Mouse (Mus musculus): ENCODE results near the gene Opcml. TPM values are rescaled to one million over a fixed set of nuclear protein-coding genes. Genes with fewer than 3 reads are reported as not detected.

Gene Opcml
- polyA plus RNA-seq, 1 experiment from 2014 or later = 1.6 TPM

GRCm38 (mm10) chr9:28452509-28452908 is 661.9 kb downstream of the Opcml start:
- no peaks in the 10 kb centered on the region for H3K36me3 ChIP-seq (ENCODE audit: control insufficient read depth, insufficient read depth, low read length)

DNA sequence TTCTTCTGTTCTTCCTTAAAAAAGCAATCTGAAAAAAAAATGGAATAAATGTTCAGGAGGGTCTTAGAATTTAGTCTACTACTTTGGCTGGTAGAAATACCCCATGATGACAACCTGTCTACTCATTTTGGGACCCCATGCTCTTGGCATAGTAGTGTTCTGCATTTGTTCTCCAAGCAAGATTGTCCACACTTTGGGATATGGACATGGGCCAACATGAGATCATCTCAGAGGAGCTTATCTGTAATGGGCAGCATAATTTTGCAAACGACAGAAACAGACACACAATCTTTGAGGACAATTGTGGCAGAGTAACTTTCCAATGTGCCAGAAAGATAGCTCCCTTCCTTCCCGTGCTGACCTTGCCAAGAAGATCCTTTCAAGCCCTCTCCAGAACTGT is 662.5 kb downstream of the Opcml start:
- no peak overlapping the region for H3K27ac ChIP-seq (ENCODE audit: low read depth, low read length)
- no peaks in the 10 kb centered on the region for H3K9me3 ChIP-seq (ENCODE audit: control insufficient read depth, low read length)
- no peak overlapping the region for H3K4me2 ChIP-seq
- no peak for DNase-seq (ENCODE audit: low spot score)
- H3K36me3 ChIP-seq (ENCODE audit: control insufficient read depth, insufficient read depth, low read length) = no peaks in the 10 kb centered on the region
- ATAC-seq (replicated peaks; ENCODE audit: low FRiP score) = no peak
- H3K4me1 ChIP-seq (replicated peaks; ENCODE audit: control insufficient read depth, insufficient read depth, low read length) = no peaks in the 10 kb centered on the region
- H3K9ac ChIP-seq (ENCODE audit: low read depth, low read length) = no peak overlapping the region
- no peaks in the 10 kb centered on the region for H3K27me3 ChIP-seq (replicated peaks; ENCODE audit: control insufficient read depth, insufficient read depth, low read length)
- WGBS = 54% methylated on average over 2 of the region's 2 CpGs
- no peak overlapping the region for H3K4me3 ChIP-seq (ENCODE audit: low read depth, low read length)

More at GRCm38 (mm10) chr9:28452509-28452908, 661.9 kb downstream of the Opcml start:
- Histone ChIP-seq H3K27ac (ENCODE audit: low read depth, low read length) (no peak overlapping the region), H3K27me3 (replicated peaks; ENCODE audit: control insufficient read depth, insufficient read depth, low read length) (no peaks in the 10 kb centered on the region), H3K4me1 (replicated peaks; ENCODE audit: control insufficient read depth, insufficient read depth, low read length) (no peaks in the 10 kb centered on the region), H3K4me3 (ENCODE audit: low read depth, low read length) (no peak overlapping the region), H3K4me2 (no peak overlapping the region), H3K9ac (ENCODE audit: low read depth, low read length) (no peak overlapping the region), H3K9me3 (ENCODE audit: control insufficient read depth, low read length) (no peaks in the 10 kb centered on the region)
- ATAC-seq (replicated peaks; ENCODE audit: low FRiP score) (no peak), DNase-seq (ENCODE audit: low spot score) (no peak)
- 68% methylated on average over 2 of the region's 2 CpGs for WGBS

- no peak for DNase-seq (ENCODE audit: low spot score)
- WGBS = 66% methylated on average over 7 of the region's 7 CpGs
Measured at GRCm38 (mm10) chr9:28457982-28458770, 667.6 kb downstream of the Opcml start.

GRCm38 (mm10) chr9:28463622-28464021 is 673.0 kb downstream of the Opcml start:
- Histone ChIP-seq H3K4me2 (no peak overlapping the region), H3K9me3 (ENCODE audit: control insufficient read depth, low read length) (no peaks in the 10 kb centered on the region), H3K9ac (ENCODE audit: low read depth, low read length) (no peak overlapping the region), H3K4me3 (ENCODE audit: low read depth, low read length) (no peak overlapping the region), H3K4me1 (replicated peaks; ENCODE audit: control insufficient read depth, insufficient read depth, low read length) (no peaks in the 10 kb centered on the region), H3K27ac (ENCODE audit: low read depth, low read length) (no peak overlapping the region), H3K36me3 (ENCODE audit: control insufficient read depth, insufficient read depth, low read length) (no peaks in the 10 kb centered on the region), H3K27me3 (replicated peaks; ENCODE audit: control insufficient read depth, insufficient read depth, low read length) (no peaks in the 10 kb centered on the region)
- ATAC-seq (replicated peaks; ENCODE audit: low FRiP score) (no peak), DNase-seq (ENCODE audit: low spot score) (no peak)
- 46% methylated on average over 6 of the region's 6 CpGs for WGBS

More at GRCm38 (mm10) chr9:28457982-28458770, 667.6 kb downstream of the Opcml start:
- no peaks in the 10 kb centered on the region for H3K4me1 ChIP-seq (replicated peaks; ENCODE audit: control insufficient read depth, insufficient read depth, low read length)
- no peaks in the 10 kb centered on the region for H3K27me3 ChIP-seq (replicated peaks; ENCODE audit: control insufficient read depth, insufficient read depth, low read length)
- H3K4me3 ChIP-seq (ENCODE audit: low read depth, low read length) = no peak overlapping the region
- no peaks in the 10 kb centered on the region for H3K9me3 ChIP-seq (ENCODE audit: control insufficient read depth, low read length)
- H3K36me3 ChIP-seq (ENCODE audit: control insufficient read depth, insufficient read depth, low read length) = no peaks in the 10 kb centered on the region
- H3K9ac ChIP-seq (ENCODE audit: low read depth, low read length) = no peak overlapping the region
- H3K4me2 ChIP-seq = no peak overlapping the region
- no peak overlapping the region for H3K27ac ChIP-seq (ENCODE audit: low read depth, low read length)
- ATAC-seq (replicated peaks; ENCODE audit: low FRiP score) = no peak

GRCm38 (mm10) chr9:28469419-28469818 is 678.8 kb downstream of the Opcml start:
- no peak for DNase-seq (ENCODE audit: low spot score)
- H3K36me3 ChIP-seq (ENCODE audit: control insufficient read depth, insufficient read depth, low read length) = no peaks in the 10 kb centered on the region
- no peak overlapping the region for H3K4me3 ChIP-seq (ENCODE audit: low read depth, low read length)
- H3K9ac ChIP-seq (ENCODE audit: low read depth, low read length) = no peak overlapping the region
- H3K9me3 ChIP-seq (ENCODE audit: control insufficient read depth, low read length) = no peaks in the 10 kb centered on the region
- 74% methylated on average over 6 of the region's 6 CpGs for WGBS
- no peaks in the 10 kb centered on the region for H3K4me1 ChIP-seq (replicated peaks; ENCODE audit: control insufficient read depth, insufficient read depth, low read length)
- no peak overlapping the region for H3K27ac ChIP-seq (ENCODE audit: low read depth, low read length)
- no peak for ATAC-seq (replicated peaks; ENCODE audit: low FRiP score)
- no peak overlapping the region for H3K4me2 ChIP-seq
- no peaks in the 10 kb centered on the region for H3K27me3 ChIP-seq (replicated peaks; ENCODE audit: control insufficient read depth, insufficient read depth, low read length)

GRCm38 (mm10) chr9:28471501-28471900 is 680.9 kb downstream of the Opcml start:
- Histone ChIP-seq H3K36me3 (ENCODE audit: control insufficient read depth, insufficient read depth, low read length) (no peaks in the 10 kb centered on the region), H3K9me3 (ENCODE audit: control insufficient read depth, low read length) (no peaks in the 10 kb centered on the region), H3K27me3 (replicated peaks; ENCODE audit: control insufficient read depth, insufficient read depth, low read length) (no peaks in the 10 kb centered on the region), H3K4me1 (replicated peaks; ENCODE audit: control insufficient read depth, insufficient read depth, low read length) (no peaks in the 10 kb centered on the region), H3K27ac (ENCODE audit: low read depth, low read length) (no peak overlapping the region; the same call in 1 of the 2 replicates), H3K4me3 (ENCODE audit: low read depth, low read length) (no peak overlapping the region), H3K4me2 (no peak overlapping the region), H3K9ac (ENCODE audit: low read depth, low read length) (no peak overlapping the region)
- ATAC-seq (replicated peaks; ENCODE audit: low FRiP score) = no peak
- DNase-seq (ENCODE audit: low spot score) = no peak
- WGBS = 43% methylated on average over 4 of the region's 4 CpGs

DNA sequence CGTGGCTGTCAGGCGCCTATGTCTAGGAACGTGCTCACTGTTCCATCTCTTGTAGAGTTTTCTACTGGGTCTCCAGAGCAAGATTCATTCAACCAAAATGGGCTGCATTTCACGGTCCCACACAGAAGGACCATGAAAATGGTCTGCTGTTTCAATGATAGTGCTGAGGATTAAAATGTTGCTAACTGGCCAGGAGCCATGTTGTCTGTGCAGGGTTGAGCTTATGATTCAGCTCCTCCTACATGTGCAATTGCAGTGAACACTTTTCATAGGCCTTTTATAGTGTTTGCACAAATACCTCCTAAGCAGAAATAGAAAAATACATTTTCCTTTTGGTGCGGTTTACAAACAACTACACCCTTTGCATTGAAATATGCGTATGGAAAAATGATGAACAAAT is 684.0 kb downstream of the Opcml start:
- ATAC-seq (replicated peaks; ENCODE audit: low FRiP score) = no peak
- H3K36me3 ChIP-seq (ENCODE audit: control insufficient read depth, insufficient read depth, low read length) = no peaks in the 10 kb centered on the region

DNA sequence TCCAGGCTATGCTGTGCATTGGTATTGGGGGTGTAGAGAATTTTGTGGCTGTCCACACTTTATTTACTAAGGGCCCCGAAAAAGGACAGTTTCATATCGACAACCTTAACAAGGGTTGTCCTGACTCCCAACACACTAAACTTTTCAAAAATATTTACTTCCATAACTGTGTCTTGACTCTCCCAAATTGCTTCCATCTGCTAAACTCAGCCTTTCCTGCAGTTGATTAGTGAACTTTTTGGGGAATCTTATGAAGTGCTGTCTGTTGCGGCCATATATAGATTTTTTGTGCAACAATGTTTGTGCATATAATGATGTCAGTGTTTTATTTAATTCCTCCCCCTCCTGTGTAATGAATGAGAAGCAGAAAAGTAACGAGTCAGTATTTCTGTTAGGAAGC is 690.7 kb downstream of the Opcml start:
- H3K4me2 ChIP-seq = no peak overlapping the region
- 75% methylated on average over 4 of the region's 4 CpGs for WGBS
- H3K4me3 ChIP-seq (ENCODE audit: low read depth, low read length) = no peak overlapping the region
- ATAC-seq (replicated peaks; ENCODE audit: low FRiP score) (no peak), DNase-seq (ENCODE audit: low spot score) (no peak)
- H3K9me3 ChIP-seq (ENCODE audit: control insufficient read depth, low read length) = no peaks in the 10 kb centered on the region
- no peaks in the 10 kb centered on the region for H3K27me3 ChIP-seq (replicated peaks; ENCODE audit: control insufficient read depth, insufficient read depth, low read length)
- H3K4me1 ChIP-seq (replicated peaks; ENCODE audit: control insufficient read depth, insufficient read depth, low read length) = no peaks in the 10 kb centered on the region
- no peaks in the 10 kb centered on the region for H3K36me3 ChIP-seq (ENCODE audit: control insufficient read depth, insufficient read depth, low read length)
- H3K9ac ChIP-seq (ENCODE audit: low read depth, low read length) = no peak overlapping the region
- H3K27ac ChIP-seq (ENCODE audit: low read depth, low read length) = no peak overlapping the region

More for the DNA sequence above, 684.0 kb downstream of the Opcml start:
- no peaks in the 10 kb centered on the region for H3K9me3 ChIP-seq (ENCODE audit: control insufficient read depth, low read length)
- H3K4me1 ChIP-seq (replicated peaks; ENCODE audit: control insufficient read depth, insufficient read depth, low read length) = no peaks in the 10 kb centered on the region
- no peak overlapping the region for H3K4me2 ChIP-seq
- H3K4me3 ChIP-seq (ENCODE audit: low read depth, low read length) = no peak overlapping the region
- H3K27ac ChIP-seq (ENCODE audit: low read depth, low read length) = no peak overlapping the region
- DNase-seq (ENCODE audit: low spot score) = no peak
- H3K9ac ChIP-seq (ENCODE audit: low read depth, low read length) = no peak overlapping the region
- WGBS = 91% methylated on average over 6 of the region's 6 CpGs
- H3K27me3 ChIP-seq (replicated peaks; ENCODE audit: control insufficient read depth, insufficient read depth, low read length) = no peaks in the 10 kb centered on the region

DNA sequence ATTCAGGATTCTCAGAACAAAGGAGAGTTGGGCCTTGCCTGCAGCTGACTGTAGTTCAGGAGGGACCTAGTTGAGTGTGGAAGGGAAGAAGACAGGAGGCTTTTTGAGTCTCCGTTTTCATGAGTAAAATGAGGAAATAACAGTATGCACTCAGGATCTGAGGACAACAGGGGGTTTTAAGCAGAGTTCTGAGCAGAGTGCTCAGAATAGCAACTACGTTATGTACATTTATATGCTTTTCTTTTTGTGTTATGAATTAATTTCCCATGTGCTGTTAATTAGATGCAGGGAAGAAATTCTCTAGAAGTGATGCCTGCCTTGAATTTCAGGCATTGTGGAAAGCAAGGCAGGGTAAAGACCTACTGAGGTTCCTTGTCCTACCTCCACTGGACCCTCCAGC is 697.9 kb downstream of the Opcml start:
- Histone ChIP-seq H3K4me2 (no peak overlapping the region), H3K27ac (ENCODE audit: low read depth, low read length) (no peak overlapping the region), H3K4me3 (ENCODE audit: low read depth, low read length) (no peak overlapping the region), H3K9ac (ENCODE audit: low read depth, low read length) (no peak overlapping the region), H3K4me1 (replicated peaks; ENCODE audit: control insufficient read depth, insufficient read depth, low read length) (no peaks in the 10 kb centered on the region), H3K36me3 (ENCODE audit: control insufficient read depth, insufficient read depth, low read length) (no peaks in the 10 kb centered on the region), H3K9me3 (ENCODE audit: control insufficient read depth, low read length) (no peaks in the 10 kb centered on the region), H3K27me3 (replicated peaks; ENCODE audit: control insufficient read depth, insufficient read depth, low read length) (no peaks in the 10 kb centered on the region)
- 67% methylated on average over 2 of the region's 2 CpGs for WGBS
- ATAC-seq (replicated peaks; ENCODE audit: low FRiP score) (no peak), DNase-seq (ENCODE audit: low spot score) (no peak)
